8 mouse cellular contexts compared by ENCODE assay signal in genomic region chr5:151650700-151651410, GRCm38 (mm10). TPM values are rescaled to one million over a fixed set of nuclear protein-coding genes. Genes with fewer than 3 reads are reported as not detected.
DNase-seq lines count a peak whose midpoint lies in the region; ATAC-seq and TF ChIP-seq lines count a peak whose summit lies in the region.

Gene Rfc3, minus strand, starts transcription at chr5:151651242.

- peak within 1 kb of the TSS; percentile 86 for H3K9ac ChIP-seq in hindbrain, embryonic 13.5 days

- H3K36me3 ChIP-seq in hindbrain, embryonic 13.5 days = peaks cover 34% of the 10 kb centered on the region

- TF ChIP-seq CTCF in Patski (IDR thresholded peaks at IDR 0.05) = peak; percentile 86

- peak within 1 kb of the TSS; percentile 70 for H3K4me3 ChIP-seq in hindbrain, embryonic 13.5 days

- H3K4me1 ChIP-seq in hindbrain, embryonic 13.5 days (replicated peaks) = peaks cover 11% of the 10 kb centered on the region

- under 1% methylated on average over 35 of the region's 42 CpGs for WGBS in hindbrain, embryonic 13.5 days

- CTCF ChIA-PET in Patski (lab: Charles Lee) = interaction anchor here (0.9 to 1.6 kb wide), 5 partner anchors 16 to 281 kb away, joined by 3 to 4 read pairs (median 3); no protein-coding TSS in a partner anchor

- peak; percentile 97 for ATAC-seq in Patski
- ATAC-seq in hindbrain, embryonic 13.5 days (ENCODE audit: low FRiP score) = peak; percentile 99

- POLR2A ChIA-PET in Patski (lab: Charles Lee) = no interaction called here

- in situ Hi-C loops in Patski (cut with MboI; ENCODE audit: low pct_unique_long_range_greater_than_20kb) = no loop called here

- no peaks in the 10 kb centered on the region for H3K27me3 ChIP-seq in Patski
- H3K27me3 ChIP-seq in hindbrain, embryonic 13.5 days = no peaks in the 10 kb centered on the region

- peak within 1 kb of the TSS; percentile 84 for H3K27ac ChIP-seq in hindbrain, embryonic 13.5 days

- peak within 1 kb of the TSS; percentile 74 for H3K4me2 ChIP-seq in hindbrain, embryonic 13.5 days

- H3K9me3 ChIP-seq in hindbrain, embryonic 13.5 days = no peaks in the 10 kb centered on the region

- DNase-seq in Patski (ENCODE audit: low read depth, low spot score) = peak; percentile 79
- DNase-seq in cerebellum, postnatal 14 days = peak; percentile 98
- peak; percentile 87 to 92 for DNase-seq in frontal cortex, postnatal 14 days (ENCODE audit: low spot score in 2 of 2)
- DNase-seq in layer of hippocampus, postnatal 25 days (ENCODE audit: extremely low spot score in 1 of 2, low spot score in 1 of 2) = peak; percentile 86 to 94
- peak; percentile 96 for DNase-seq in lung, postnatal 25 days (ENCODE audit: low spot score)
- DNase-seq in retina, embryonic 14.5 days (ENCODE audit: low spot score) = peak; percentile 98
- peak; percentile 98 for DNase-seq in thymus, postnatal 4 days

RNA-seq across cellular contexts. Expression of gene Rfc3, which starts in this region (rescaled TPM):
- 38.3 TPM for polyA plus RNA-seq in Patski (2021)
- polyA plus RNA-seq in hindbrain, embryonic 13.5 days (2015; fragmentation: Nextera tagmentation; extraction: Ambion mirVana) = 70.6 and 73.0 TPM in 2 replicates
- 10 to 100 TPM in 1 of 2 experiments, 1 to 10 TPM in 1; 6.1 to 10.1 TPM for total RNA-seq in layer of hippocampus, postnatal 25 days (2021)

Comparison
In these comparisons a context has a peak if more than half of its experiments do, and no peak if none do; other contexts are left out.
1. Peak in every context shown above with its lines: DNase-seq, ATAC-seq, H3K4me3 ChIP-seq and H3K27ac ChIP-seq.